Mouse (Mus musculus): ENCODE data around the gene Ankrd54. TPM values are rescaled to one million over a fixed set of nuclear protein-coding genes. Genes with fewer than 3 reads are reported as not detected.

Ankrd54 gene
- polyA plus RNA-seq (2012; fragmentation: generic; extraction: Trizol), result 45.6 TPM
- long read RNA-seq, experiment 1, transcript Ankrd54-201 (8 exons, 1,904 nt), result major isoform, 46 of 54 reads
- long read RNA-seq, experiment 1, partial matches to known transcripts, result 1 of 54 reads
- long read RNA-seq, experiment 1, other reads (novel, unspliced or antisense), result 7 of 54 reads
- long read RNA-seq, experiment 2, transcript Ankrd54-201 (8 exons, 1,904 nt), result major isoform, 352 of 457 reads
- long read RNA-seq, experiment 2, partial matches to known transcripts, result 5 of 457 reads
- long read RNA-seq, experiment 2, other reads (novel, unspliced or antisense), result 95 of 457 reads

- H3K27me3 ChIP-seq (ENCODE audit: control insufficient read depth, insufficient read depth, insufficient read length), result no peaks in the 10 kb centered on the region
- peaks cover 34% of the 10 kb centered on the region for H3K36me3 ChIP-seq (ENCODE audit: control insufficient read depth, insufficient read depth)
- peaks cover 20% of the 10 kb centered on the region for H3K79me2 ChIP-seq (ENCODE audit: control insufficient read depth, insufficient read depth)
- H3K79me3 ChIP-seq (ENCODE audit: low read depth), result peaks cover 8% of the 10 kb centered on the region
- H3K4me3 ChIP-seq (ENCODE audit: insufficient read depth, poor library complexity, severe bottlenecking), result peak within 1 kb of the TSS; percentile 89
- H3ac ChIP-seq (ENCODE audit: control insufficient read depth, insufficient read length, low read depth), result peak within 1 kb of the TSS; percentile 51
- TF ChIP-seq MAX (IDR thresholded peaks at IDR 0.05), result peak; percentile 60
- no peak for TF ChIP-seq CEBPB (IDR thresholded peaks at IDR 0.05; ENCODE audit: low read depth)
- no peak for TF ChIP-seq MYOD1 (IDR thresholded peaks at IDR 0.05; ENCODE audit: control insufficient read depth, insufficient read length, low read depth)
Observed at GRCm38 (mm10) chr15:79062376-79063159, at the start of gene Ankrd54. TSS of gene Ankrd54 (minus strand) at chr15:79062893.

- TF ChIP-seq CTCF (IDR thresholded peaks at IDR 0.05; ENCODE audit: control insufficient read depth, insufficient read depth, insufficient read length), result no peak
- no peak for TF ChIP-seq CEBPB (IDR thresholded peaks at IDR 0.05; ENCODE audit: low read depth)
- TF ChIP-seq FOSL1 (IDR thresholded peaks at IDR 0.05; ENCODE audit: insufficient read depth, low read length, poor library complexity, severe bottlenecking), result no peak
- no peak for TF ChIP-seq USF1 (IDR thresholded peaks at IDR 0.05; ENCODE audit: low read depth)
- Histone ChIP-seq H3K4me3 (ENCODE audit: insufficient read depth, poor library complexity, severe bottlenecking) (no peak overlapping the region), H3ac (ENCODE audit: control insufficient read depth, insufficient read length, low read depth) (no peak overlapping the region), H3K36me3 (ENCODE audit: control insufficient read depth, insufficient read depth) (peaks cover 18% of the 10 kb centered on the region), H3K79me2 (ENCODE audit: control insufficient read depth, insufficient read depth) (peaks cover 30% of the 10 kb centered on the region), H3K79me3 (ENCODE audit: low read depth) (peaks cover 12% of the 10 kb centered on the region), H3K27me3 (ENCODE audit: control insufficient read depth, insufficient read depth, insufficient read length) (no peaks in the 10 kb centered on the region)
Observed at GRCm38 (mm10) chr15:79111774-79112173, 49.1 kb upstream of the Ankrd54 start.

- peak overlapping the region; percentile 75 for H3K4me3 ChIP-seq (ENCODE audit: insufficient read depth, poor library complexity, severe bottlenecking)
- TF ChIP-seq MAX (IDR thresholded peaks at IDR 0.05) (no peak), FOSL1 (IDR thresholded peaks at IDR 0.05; ENCODE audit: insufficient read depth, low read length, poor library complexity, severe bottlenecking) (no peak), CEBPB (IDR thresholded peaks at IDR 0.05; ENCODE audit: low read depth) (no peak), CTCF (IDR thresholded peaks at IDR 0.05; ENCODE audit: control insufficient read depth, insufficient read depth, insufficient read length) (no peak), MYOG (IDR thresholded peaks at IDR 0.05; ENCODE audit: control insufficient read depth, extremely low read depth, insufficient read length) (no peak), MYOD1 (IDR thresholded peaks at IDR 0.05; ENCODE audit: control insufficient read depth, insufficient read length, low read depth) (no peak), USF1 (IDR thresholded peaks at IDR 0.05; ENCODE audit: low read depth) (no peak)
- H3K79me3 ChIP-seq (ENCODE audit: low read depth), result peaks cover 12% of the 10 kb centered on the region
- H3K36me3 ChIP-seq (ENCODE audit: control insufficient read depth, insufficient read depth), result peaks cover 9% of the 10 kb centered on the region
- no peaks in the 10 kb centered on the region for H3K27me3 ChIP-seq (ENCODE audit: control insufficient read depth, insufficient read depth, insufficient read length)
- no peak overlapping the region for H3ac ChIP-seq (ENCODE audit: control insufficient read depth, insufficient read length, low read depth)
- H3K79me2 ChIP-seq (ENCODE audit: control insufficient read depth, insufficient read depth), result peaks cover 30% of the 10 kb centered on the region
Observed at GRCm38 (mm10) chr15:79110528-79110927, 47.8 kb upstream of the Ankrd54 start.

- H3ac ChIP-seq (ENCODE audit: control insufficient read depth, insufficient read length, low read depth), result peak overlapping the region; percentile 76
- H3K36me3 ChIP-seq (ENCODE audit: control insufficient read depth, insufficient read depth), result peaks cover 4% of the 10 kb centered on the region
- H3K4me3 ChIP-seq (ENCODE audit: insufficient read depth, poor library complexity, severe bottlenecking), result peak overlapping the region; percentile 75
- peaks cover 30% of the 10 kb centered on the region for H3K79me2 ChIP-seq (ENCODE audit: control insufficient read depth, insufficient read depth)
- TF ChIP-seq CEBPB (IDR thresholded peaks at IDR 0.05; ENCODE audit: low read depth), result no peak
- no peak for TF ChIP-seq MYOD1 (IDR thresholded peaks at IDR 0.05; ENCODE audit: control insufficient read depth, insufficient read length, low read depth)
- no peak for TF ChIP-seq FOSL1 (IDR thresholded peaks at IDR 0.05; ENCODE audit: insufficient read depth, low read length, poor library complexity, severe bottlenecking)
- TF ChIP-seq USF1 (IDR thresholded peaks at IDR 0.05; ENCODE audit: low read depth), result no peak
- TF ChIP-seq MYOG (IDR thresholded peaks at IDR 0.05; ENCODE audit: control insufficient read depth, extremely low read depth, insufficient read length), result no peak
- no peak for TF ChIP-seq MAX (IDR thresholded peaks at IDR 0.05)
- TF ChIP-seq CTCF (IDR thresholded peaks at IDR 0.05; ENCODE audit: control insufficient read depth, insufficient read depth, insufficient read length), result no peak
- peaks cover 12% of the 10 kb centered on the region for H3K79me3 ChIP-seq (ENCODE audit: low read depth)
- H3K27me3 ChIP-seq (ENCODE audit: control insufficient read depth, insufficient read depth, insufficient read length), result no peaks in the 10 kb centered on the region
Observed at GRCm38 (mm10) chr15:79110031-79110430, 47.3 kb upstream of the Ankrd54 start.

GRCm38 (mm10) chr15:79109321-79109934 is 46.7 kb upstream of the Ankrd54 start:
- no peaks in the 10 kb centered on the region for H3K36me3 ChIP-seq (ENCODE audit: control insufficient read depth, insufficient read depth)
- H3K4me3 ChIP-seq (ENCODE audit: insufficient read depth, poor library complexity, severe bottlenecking), result peak overlapping the region; percentile 75
- no peaks in the 10 kb centered on the region for H3K27me3 ChIP-seq (ENCODE audit: control insufficient read depth, insufficient read depth, insufficient read length)
- H3K79me2 ChIP-seq (ENCODE audit: control insufficient read depth, insufficient read depth), result peaks cover 30% of the 10 kb centered on the region
- H3K79me3 ChIP-seq (ENCODE audit: low read depth), result peaks cover 12% of the 10 kb centered on the region
- H3ac ChIP-seq (ENCODE audit: control insufficient read depth, insufficient read length, low read depth), result peak overlapping the region; percentile 76
- no peak for TF ChIP-seq MAX (IDR thresholded peaks at IDR 0.05)
- TF ChIP-seq USF1 (IDR thresholded peaks at IDR 0.05; ENCODE audit: low read depth), result no peak
- TF ChIP-seq FOSL1 (IDR thresholded peaks at IDR 0.05; ENCODE audit: insufficient read depth, low read length, poor library complexity, severe bottlenecking), result no peak
- TF ChIP-seq MYOG (IDR thresholded peaks at IDR 0.05; ENCODE audit: control insufficient read depth, extremely low read depth, insufficient read length), result no peak
- no peak for TF ChIP-seq CEBPB (IDR thresholded peaks at IDR 0.05; ENCODE audit: low read depth)
- TF ChIP-seq CTCF (IDR thresholded peaks at IDR 0.05; ENCODE audit: control insufficient read depth, insufficient read depth, insufficient read length), result no peak
